Mouse (Mus musculus): ENCODE results near the gene Fam118b. TPM values are rescaled to one million over a fixed set of nuclear protein-coding genes. Genes with fewer than 3 reads are reported as not detected.

The Fam118b gene
- 10 to 100 TPM; 23.7 to 26.8 TPM for total RNA-seq (2021)
- long read RNA-seq, experiment 1, transcript Fam118b-201 (8 exons, 1,860 nt) = major isoform, 6 of 27 reads
- long read RNA-seq, experiment 1, partial matches to known transcripts = 4 of 27 reads
- long read RNA-seq, experiment 1, other reads (novel, unspliced or antisense) = 16 of 27 reads
- long read RNA-seq, experiment 2, transcript Fam118b-201 (8 exons, 1,860 nt) = major isoform, 9 of 23 reads
- long read RNA-seq, experiment 2, partial matches to known transcripts = 0 of 23 reads
- long read RNA-seq, experiment 2, other reads (novel, unspliced or antisense) = 13 of 23 reads

DNA sequence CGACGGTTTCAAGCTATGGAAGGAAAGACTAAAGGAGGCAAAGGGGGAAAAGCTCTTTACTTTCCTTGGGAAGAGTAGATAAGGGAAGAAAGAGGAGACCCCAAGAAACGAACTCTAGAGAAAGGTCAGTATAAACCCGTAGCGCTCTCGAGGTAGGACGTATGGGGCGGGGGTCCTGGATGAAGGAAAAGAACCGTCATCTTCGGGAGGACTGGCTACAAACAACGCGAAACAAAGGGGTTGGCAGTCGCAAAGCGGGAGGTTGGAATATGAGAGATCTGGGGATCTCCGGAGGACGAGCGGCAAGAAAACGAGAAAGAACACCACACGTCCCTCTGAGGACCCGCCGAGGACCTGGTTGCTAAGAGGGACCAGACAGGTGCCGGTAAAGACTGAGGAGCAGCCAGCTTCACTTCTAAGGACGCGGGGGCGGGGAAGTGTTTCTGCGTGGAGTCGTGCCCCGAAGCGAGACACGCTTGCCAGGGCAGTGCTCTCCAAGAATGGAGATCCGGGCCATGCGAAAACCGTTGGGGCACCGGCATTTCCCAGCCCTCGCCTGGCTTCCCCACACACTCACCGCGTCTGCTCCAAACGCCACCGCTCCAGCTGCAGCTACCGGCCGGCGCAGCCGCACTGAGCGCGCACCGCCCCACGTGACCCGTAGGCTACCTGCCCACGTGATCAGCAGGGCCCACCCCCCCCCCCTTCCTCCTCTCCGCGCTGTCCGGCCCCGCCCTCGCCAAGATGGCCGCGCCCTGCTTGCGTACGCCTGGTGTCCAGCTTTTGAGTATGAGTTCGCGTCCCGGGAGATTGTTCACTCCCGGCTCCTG, at the start of gene Fam118b, which contains the start of gene Rpusd4:
Gene Fam118b, minus strand, starts transcription at position 660 of the 830 bp plus-strand sequence.
Gene Rpusd4, plus strand, starts transcription at position 720 of the 830 bp plus-strand sequence.
- DNase-seq (ENCODE audit: low spot score in 2 of 2) = peak; percentile 86 to 95

DNA sequence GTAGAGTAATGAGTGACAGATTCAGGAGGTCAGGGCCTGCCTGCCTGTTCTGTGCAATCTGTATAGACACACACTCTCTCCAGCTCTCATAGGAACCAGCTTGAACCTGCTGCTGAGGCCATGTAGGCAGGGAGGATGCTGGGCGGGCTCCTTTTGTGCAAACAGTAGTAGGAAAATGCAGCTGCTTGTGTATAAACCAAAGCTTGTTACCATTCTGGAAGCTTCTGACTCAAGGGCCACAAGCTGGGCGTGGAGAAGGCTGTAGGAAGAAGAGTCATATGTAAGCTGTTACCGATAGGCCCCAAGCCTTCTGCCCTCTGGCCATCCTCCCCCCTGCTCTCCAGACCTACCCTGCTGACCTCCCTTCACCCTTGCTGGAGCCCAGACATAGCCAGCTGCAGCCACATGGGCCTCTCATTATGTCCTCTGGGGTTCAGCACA, 49.2 kb upstream of the Fam118b start:
- no peak for DNase-seq (ENCODE audit: low spot score in 2 of 2)

- no peak for DNase-seq (ENCODE audit: low spot score in 2 of 2)
Measured at GRCm38 (mm10) chr9:35314254-35314653, 46.6 kb upstream of the Fam118b start.

- no peak for DNase-seq (ENCODE audit: low spot score in 2 of 2)
Measured at GRCm38 (mm10) chr9:35313601-35314000, 46.0 kb upstream of the Fam118b start.

DNA sequence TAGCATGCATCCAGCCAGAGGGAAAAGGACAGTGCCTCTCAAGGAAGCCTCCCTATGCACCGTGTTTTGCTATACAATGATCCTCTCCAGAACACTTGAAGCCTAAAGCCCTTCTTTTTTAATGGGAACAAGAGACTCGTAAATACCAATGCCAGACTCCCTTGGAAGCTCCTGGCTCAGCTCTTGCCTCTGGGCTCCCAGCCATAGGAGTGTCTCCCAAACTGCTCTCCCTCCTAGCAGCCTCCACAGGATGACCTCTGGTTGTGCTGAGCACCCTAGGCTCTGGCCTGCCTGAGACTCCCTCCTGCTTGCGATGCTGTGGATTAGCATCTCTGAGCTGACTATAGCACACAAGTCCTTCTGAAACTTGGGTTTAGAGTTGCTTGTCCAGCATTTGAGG, 44.9 kb upstream of the Fam118b start:
- peak; percentile 45 to 71 for DNase-seq (ENCODE audit: low spot score in 2 of 2)

GRCm38 (mm10) chr9:35310377-35310776, 42.8 kb upstream of the Fam118b start:
- no peak for DNase-seq (ENCODE audit: low spot score in 2 of 2)

GRCm38 (mm10) chr9:35307461-35307860, 39.9 kb upstream of the Fam118b start:
- no peak for DNase-seq (ENCODE audit: low spot score in 2 of 2)

DNA sequence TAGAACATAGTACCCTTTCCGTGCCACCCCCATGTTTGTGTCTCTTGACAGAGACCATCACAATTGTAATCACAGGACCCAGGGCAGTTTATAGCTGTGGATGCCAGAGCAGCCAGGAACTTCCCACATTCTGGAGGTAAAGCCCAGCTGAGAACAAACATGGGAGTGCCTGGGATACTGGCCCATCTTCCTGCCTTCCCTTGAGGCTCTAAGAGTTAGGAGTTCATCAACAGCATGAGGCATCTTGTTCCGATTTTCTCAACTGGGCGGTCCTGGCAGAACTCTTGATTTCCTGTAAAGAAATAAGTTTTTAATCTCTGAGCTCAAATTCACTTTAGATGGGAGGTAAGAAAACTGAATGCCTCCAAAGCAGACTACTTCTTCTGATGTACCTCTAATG, 34.6 kb upstream of the Fam118b start:
- DNase-seq (ENCODE audit: low spot score in 2 of 2) = no peak

DNA sequence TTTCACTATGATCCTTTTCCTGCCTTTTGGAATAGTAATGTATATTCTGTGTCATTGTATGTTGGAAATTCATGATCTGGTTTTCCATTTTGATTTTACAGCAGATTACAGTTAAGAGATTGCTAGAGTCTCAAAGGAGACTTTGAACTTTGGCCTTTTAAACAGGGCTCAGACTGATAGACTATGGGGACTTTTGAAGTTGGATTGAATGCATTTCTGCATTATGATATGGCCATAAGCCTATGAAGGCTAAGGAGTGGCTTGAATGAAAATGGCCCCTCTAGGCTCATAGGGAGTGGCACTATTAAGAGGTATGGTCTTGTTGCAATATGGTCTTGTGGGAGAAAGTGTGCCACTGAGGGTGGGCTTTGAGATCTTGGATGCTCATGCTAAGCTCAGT, 30.2 kb upstream of the Fam118b start:
- DNase-seq (ENCODE audit: low spot score in 2 of 2) = no peak

GRCm38 (mm10) chr9:35293465-35293864, 25.9 kb upstream of the Fam118b start:
- no peak for DNase-seq (ENCODE audit: low spot score in 2 of 2)

GRCm38 (mm10) chr9:35290916-35291315, 23.3 kb upstream of the Fam118b start:
- DNase-seq (ENCODE audit: low spot score in 2 of 2) = no peak

GRCm38 (mm10) chr9:35290417-35290816, 22.8 kb upstream of the Fam118b start:
- no peak for DNase-seq (ENCODE audit: low spot score in 2 of 2)

DNA sequence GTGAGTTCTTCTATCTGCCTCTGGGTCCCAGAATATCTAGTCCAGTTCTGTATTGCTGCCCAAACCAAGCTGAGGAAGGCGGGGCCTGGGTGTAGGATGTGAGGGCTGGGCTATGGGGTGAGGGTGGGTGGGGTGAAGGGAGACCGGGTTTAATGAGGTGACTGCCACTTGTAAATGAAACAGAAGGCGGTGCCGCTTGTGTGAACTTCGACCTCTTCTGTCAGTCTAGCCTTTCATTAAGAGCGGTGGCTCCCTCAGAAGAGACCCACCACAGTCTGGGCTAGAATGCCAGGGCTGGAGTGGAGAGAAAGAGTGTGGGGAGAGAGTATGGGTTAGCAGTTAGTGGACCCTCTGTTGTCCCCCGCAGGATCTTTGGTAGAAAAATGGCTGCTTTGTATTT, 22.4 kb upstream of the Fam118b start:
- DNase-seq (ENCODE audit: low spot score in 2 of 2) = no peak

DNA sequence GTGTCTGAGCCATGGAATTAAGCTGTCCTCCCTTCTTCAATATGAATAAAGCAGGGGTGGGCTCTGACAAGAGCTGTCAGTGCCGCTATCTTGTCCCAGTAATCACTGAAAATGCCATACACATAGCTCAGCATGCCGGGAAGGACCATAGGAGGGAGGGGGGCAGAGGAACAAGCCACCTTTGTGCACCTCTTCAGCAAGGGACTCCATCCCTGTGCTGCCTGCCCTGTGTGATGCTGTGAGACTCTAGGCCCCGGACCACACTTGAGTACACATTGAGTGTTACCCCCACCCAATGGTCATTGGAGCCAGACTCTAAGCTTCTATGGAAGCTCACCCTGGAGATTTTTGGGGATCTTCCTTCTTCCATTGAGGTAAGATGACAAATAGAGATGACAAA, 18.7 kb upstream of the Fam118b start:
- no peak for DNase-seq (ENCODE audit: low spot score in 2 of 2)

- DNase-seq (ENCODE audit: low spot score in 2 of 2) = no peak
Measured at GRCm38 (mm10) chr9:35284351-35284750, 16.7 kb upstream of the Fam118b start.

DNA sequence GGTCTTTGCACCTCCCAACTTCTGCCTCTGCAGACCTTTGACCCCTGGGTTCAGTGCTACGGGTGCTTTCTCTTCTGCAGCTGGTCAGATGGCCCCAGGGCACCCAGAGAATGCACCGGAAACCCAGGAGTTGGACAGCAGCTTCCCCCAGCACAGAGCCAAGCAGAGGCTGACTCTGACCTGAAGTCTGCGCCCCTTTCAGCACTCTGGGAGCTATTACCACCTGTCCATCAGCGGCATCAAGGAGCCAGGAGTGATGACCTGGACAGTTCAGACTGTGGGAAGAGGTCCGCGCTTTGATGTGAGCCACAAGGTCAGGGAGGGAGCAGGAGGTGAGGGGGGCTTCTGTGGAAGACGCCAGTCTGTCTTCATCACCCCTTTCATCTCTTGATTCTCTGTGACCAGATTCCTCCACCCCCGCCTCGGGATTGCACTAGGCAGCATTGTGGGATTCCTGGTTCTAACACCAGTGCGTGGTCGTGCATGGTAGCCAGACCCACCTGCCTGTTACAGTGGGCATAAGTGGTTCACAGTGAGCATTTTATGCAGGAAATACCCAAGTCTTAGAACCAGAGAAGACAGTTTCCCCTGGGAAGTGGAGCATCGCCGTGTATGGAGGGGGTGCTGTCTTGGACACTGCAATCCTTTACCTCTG, 15.9 kb upstream of the Fam118b start:
- DNase-seq (ENCODE audit: low spot score in 2 of 2) = no peak

GRCm38 (mm10) chr9:35282851-35283200, 15.2 kb upstream of the Fam118b start:
- no peak for DNase-seq (ENCODE audit: low spot score in 2 of 2)

- peak in 1 of 2 experiments; percentile 50 for DNase-seq (ENCODE audit: low spot score in 2 of 2)
Measured at GRCm38 (mm10) chr9:35282006-35282850, 14.6 kb upstream of the Fam118b start.

DNA sequence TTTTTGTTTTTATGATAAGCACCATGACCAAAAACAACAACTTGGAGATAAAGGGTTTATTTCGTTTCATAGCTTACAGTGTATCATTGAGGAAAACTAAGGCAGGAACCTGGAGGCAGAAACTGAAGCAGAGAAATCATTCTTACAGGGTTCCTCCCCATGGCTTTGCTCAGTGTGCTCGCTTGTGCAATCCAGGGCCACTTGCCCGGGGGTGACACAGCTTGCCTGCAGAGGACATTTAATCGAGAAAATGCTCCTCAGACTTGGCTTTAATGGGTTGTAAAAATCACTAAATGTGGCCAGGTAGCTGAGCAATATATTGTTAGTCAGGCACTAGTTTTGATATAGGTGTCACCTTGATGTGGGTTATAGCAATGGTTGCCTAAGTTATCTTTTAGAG, 10.8 kb upstream of the Fam118b start:
- DNase-seq (ENCODE audit: low spot score in 2 of 2) = no peak

- no peak for DNase-seq (ENCODE audit: low spot score in 2 of 2)
Measured at GRCm38 (mm10) chr9:35277855-35278365, 10.3 kb upstream of the Fam118b start.

Measured in gastrocnemius, postnatal 4 days (tissue).